Mouse (Mus musculus) brain, embryonic 18.5 days (tissue): Measurements from ENCODE around the gene Bhlhe40.
A peak's percentile ranks its signal among the peaks of the same experiment; 100 is the strongest.

Experiments
- DNase-seq: peaks from one replicate; pipeline ENCODE4 v3.0.0-alpha.2; 2012; ENCODE audit warnings: low read depth, low spot score

The Bhlhe40 gene

DNA sequence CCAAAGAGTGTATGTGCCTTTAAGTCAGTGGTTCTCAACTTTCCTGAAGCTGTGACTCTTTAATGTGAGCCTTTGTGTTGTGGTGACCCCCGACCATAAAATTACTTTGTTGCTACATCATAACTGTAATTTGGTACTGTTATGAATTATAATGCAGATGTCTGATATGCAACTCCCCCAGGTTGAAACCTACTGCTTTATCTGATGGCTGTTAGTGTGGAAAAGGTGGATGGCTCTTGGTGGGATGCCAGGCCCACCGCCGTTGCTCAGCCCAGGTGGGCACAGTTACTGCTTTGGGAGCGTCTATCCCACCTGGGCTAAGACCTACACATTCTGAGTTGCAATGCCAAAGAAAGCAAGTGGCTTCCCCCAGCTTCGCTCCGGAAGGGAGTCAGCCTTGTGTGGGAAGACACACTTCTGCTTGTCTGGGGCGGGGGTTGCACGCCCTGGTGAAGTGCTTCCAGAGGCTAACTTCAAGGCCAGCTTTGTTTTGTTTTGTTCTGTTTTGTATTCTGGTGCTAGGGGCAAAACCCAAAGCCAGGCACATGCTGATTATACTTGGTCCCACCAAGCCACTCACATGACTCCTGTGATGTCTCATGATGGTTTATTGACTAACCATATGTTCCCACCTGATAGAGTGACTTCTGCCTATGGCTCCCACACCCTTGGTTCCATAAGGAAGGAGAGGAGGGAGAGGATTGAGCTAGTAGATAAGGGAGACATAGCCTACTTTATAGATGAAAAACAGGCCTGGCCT, 34.7 kb downstream of the Bhlhe40 start:
- DNase-seq = no peak

GRCm38 (mm10) chr6:108695844-108696821, 35.7 kb downstream of the Bhlhe40 start:
- no peak for DNase-seq

GRCm38 (mm10) chr6:108696822-108697202, 36.4 kb downstream of the Bhlhe40 start:
- DNase-seq = no peak

GRCm38 (mm10) chr6:108697345-108697744, 36.9 kb downstream of the Bhlhe40 start:
- no peak for DNase-seq

DNA sequence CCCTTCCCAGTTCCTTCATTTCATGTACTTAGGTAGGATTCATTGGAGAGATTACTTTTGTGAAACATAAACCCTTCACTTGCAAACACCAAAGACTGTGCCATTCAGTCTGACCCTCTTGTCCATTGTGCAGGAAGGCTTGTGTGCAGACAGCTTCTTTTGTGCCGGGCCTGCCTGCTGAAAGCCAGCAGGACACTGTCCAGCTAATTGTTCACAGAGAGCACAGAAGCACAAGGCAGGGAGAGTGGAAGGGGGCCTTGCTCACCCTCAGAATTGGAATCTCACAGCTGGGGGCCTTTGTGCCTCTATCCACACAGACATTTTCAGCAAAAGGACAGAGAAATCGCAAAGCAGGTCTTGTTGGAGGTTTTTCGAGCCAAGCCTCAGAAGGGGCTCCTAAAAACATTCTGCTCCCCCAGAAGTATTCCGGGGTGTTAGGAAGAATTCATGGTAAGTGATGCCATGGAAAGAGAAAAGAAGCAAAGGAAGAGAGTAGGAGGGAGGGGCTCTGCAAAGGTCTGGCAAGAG, 38.0 kb downstream of the Bhlhe40 start:
- no peak for DNase-seq

- no peak for DNase-seq
Observed at GRCm38 (mm10) chr6:108699679-108700078, 39.2 kb downstream of the Bhlhe40 start.

DNA sequence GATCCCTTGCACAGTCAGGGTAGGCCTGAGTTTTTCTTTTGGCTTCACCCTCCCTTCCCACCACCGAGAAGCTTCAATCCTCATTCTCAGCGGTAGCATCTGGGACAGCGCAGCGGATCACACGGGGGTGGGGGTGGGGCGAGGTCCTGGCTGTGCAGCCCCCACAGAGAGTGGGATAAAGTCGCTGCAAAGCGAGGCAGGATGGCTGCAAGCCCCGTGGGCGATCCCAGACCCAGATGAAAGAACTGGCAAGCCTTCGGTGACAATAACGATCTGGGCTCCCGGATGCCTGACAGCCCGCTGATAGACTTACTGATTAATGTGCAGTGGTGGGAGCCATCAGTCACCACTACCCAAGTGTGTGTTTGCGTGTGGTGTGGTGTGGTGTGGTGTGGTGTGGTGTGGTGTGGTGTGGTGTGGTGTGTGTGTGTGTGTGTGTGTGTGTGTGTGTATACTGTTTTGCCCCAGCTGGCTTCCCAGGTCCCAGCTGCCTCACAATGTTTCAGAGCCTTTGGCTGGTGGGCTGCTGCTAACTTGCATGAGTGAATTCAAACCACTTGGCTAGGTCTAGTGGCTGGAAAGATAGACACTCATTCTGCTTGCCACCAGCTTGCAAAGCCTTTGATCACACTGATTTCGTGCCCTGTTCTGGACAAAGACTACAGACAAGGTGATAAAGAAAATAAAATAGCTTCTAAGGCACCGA, 40.4 kb downstream of the Bhlhe40 start:
- no peak for DNase-seq

GRCm38 (mm10) chr6:108702648-108703047, 42.2 kb downstream of the Bhlhe40 start:
- DNase-seq = no peak

GRCm38 (mm10) chr6:108703085-108703484, 42.7 kb downstream of the Bhlhe40 start:
- DNase-seq = no peak

DNA sequence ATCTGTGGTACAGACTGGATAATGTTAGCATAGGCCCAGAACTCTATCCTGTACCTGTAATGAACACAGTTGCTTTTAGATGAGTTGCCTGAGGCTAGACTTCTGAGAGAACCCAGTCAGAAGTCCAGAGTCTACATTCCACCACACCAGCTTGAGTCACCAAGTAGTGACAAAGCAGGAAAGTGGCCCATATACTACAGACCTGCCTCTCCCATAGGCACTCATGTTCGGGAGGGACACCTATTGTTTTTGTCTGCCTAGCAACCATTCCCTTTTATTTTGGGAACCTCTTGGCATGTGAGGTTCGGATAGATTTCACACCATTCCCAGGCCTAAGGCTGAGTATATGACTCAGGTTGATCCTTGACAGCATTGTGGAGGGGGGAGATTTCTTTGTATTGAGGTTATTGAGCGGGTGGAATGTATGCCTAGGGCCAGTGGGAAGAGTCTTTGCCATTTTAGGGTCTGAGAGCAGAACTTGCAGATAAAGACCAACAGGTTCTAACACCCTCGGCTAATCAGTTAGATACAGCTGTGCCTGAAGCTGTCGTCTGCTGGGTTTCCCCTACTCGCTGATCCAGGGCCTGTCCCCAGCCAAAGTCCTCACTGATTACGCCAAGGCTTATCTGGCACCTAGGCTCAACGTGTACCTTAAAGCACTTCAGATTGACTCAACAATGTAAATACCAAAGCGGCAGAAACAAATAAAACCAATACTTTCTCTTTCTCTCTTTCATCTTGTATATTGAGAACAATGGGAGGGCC, 44.1 kb downstream of the Bhlhe40 start:
- no peak for DNase-seq

DNA sequence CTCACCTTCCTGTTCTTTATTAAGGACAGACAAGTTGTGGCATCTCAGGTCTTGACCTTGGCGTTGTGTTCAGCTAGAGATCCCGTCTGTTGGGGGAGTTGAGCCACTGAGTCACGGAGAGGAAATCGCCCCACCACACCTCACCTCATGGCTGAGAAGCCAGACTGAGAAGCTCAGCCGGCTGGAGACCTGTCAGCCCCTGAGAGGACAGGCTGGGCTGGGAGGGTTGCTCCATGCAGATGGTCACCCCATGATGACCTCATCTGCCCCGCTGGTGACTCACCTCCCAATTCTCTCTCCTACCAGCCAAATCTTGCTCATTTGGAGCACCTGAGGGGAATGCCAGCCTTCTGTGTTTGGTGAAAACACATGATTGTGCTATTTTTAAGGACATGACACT, 45.5 kb downstream of the Bhlhe40 start:
- DNase-seq = no peak

- DNase-seq = no peak
Observed at GRCm38 (mm10) chr6:108706994-108707645, 46.7 kb downstream of the Bhlhe40 start.

- DNase-seq = no peak
Observed at GRCm38 (mm10) chr6:108709131-108709470, 48.7 kb downstream of the Bhlhe40 start.

DNA sequence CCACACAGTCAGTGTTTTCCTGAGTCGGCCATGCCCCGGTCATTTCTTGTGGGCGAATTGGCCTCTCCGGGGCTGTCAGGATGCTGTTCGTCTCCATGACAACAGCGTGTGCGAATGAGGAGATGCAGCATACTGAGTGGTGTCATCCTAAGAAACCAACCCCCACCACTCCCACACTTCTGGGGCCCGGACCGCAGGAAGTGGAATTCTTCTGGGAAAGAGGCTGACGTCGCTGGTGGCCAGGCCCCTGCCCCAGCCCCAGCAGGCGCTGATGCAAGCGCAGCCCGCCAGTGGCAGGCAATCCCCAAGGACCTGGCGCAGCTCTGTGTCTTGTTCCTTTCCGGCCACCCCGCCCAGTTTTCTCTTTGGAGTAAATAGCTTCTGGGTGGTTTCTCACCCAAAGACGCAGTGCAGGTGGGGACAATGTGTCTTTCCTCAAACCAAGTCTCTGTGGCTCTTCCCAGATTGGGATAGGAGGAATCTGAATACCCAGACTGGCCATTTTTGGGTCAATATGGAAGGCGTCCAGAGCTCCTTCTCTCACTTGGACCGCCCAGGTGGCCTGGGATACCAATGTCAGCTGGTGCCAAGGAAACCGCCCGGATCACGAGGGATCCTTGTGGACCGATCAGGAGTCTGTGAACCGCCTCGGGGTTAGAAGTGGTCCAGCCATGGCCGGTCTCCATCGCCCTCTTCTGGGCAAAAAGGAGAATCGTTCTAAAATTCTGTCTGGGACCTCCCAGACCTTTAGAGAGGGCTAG, 49.2 kb downstream of the Bhlhe40 start:
- peak; percentile 64 for DNase-seq

DNA sequence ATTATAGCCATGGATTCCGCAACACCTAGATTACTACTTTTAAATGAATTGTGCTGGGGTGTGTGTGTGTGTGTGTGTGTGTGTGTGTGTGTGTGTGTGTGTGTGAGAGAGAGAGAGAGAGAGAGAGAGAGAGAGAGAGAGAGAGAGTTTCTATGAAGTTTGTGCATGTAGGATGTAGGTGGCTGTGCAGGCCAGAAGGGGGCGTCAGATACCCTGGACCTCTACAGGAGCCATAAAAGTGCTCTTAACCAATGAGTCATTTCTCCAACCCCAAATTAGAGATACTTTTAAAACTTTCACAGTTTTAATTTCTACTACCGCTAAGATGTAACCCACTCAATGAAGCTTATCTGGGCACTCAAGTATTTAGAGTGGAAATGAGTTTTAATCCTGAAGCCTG, 50.2 kb downstream of the Bhlhe40 start:
- no peak for DNase-seq

DNA sequence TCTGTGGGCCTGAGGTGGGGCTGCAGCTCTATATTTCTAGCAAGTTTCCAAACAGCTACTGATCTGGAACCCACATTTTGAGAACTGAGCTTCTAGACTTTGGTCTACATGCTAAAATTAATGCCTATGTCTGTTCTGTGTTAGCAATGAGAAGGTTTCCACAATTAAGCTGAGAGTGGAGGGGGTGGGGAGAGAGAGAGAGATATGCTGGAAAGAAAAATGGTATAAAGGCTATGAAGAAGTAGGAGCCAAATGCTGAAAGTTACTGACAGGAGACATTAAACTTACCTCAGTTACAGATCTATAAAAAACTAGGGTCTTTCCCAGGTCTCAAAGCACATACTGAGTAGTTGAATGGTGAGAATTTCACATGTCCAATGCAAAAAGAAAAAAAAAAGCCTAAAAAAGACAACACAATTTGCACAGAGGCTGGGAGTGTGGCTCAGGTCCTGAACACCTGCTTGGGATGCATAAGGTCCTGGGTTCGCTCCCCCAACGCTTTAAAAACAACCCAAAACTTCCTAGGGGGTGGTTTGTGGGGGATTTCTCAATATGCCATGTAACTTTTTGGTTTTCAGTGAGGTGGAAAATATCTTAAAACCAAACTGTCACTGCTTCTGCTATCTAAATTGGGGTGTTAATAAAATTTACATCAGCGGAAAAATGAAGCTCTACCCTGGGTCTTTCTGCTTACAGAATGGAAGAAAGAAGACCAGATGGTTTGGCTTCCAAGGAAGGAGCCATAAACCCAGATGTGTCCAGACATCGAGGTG, 50.9 kb downstream of the Bhlhe40 start:
- DNase-seq = no peak

DNA sequence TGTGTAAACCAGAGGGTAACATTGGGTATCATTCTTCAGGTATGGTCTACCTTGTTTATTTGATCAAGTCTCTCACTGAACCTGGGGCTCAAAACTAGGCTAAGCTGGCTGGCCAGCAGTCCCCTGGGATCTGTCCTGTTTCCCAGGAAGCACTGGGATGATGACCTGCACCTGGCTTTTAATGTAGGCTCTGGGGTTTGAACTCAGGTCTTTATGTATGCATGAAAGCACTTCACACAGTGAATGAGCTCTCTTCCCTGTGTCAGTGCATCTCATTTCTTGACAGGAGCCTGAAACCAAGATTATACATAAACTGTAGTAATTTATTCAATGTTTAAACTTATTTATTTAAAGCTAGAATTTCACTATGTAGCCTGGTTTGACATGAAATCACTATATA, 51.7 kb downstream of the Bhlhe40 start:
- no peak for DNase-seq

- no peak for DNase-seq
Observed at GRCm38 (mm10) chr6:108713175-108713974, 52.9 kb downstream of the Bhlhe40 start.
